Mouse (Mus musculus) macrophage (primary cell): ENCODE results near the gene B4galt2. TPM values are rescaled to one million over a fixed set of nuclear protein-coding genes. Genes with fewer than 3 reads are reported as not detected.

Experiments
- H3K27ac ChIP-seq: fragments of 350-480 bp; formaldehyde crosslinking; 2 replicates; pipeline ENCODE4 v1.9.0; 2021
- H3K36me3 ChIP-seq: fragments of 350-480 bp; formaldehyde crosslinking; 2 replicates; pipeline ENCODE4 v1.9.0; 2021; ENCODE audit errors: inconsistent target
- H3K4me3 ChIP-seq: fragments of 350-480 bp; formaldehyde crosslinking; 2 replicates; pipeline ENCODE4 v1.9.0; 2021; ENCODE audit errors: inconsistent target
- H3K79me2 ChIP-seq: fragments of 350-480 bp; formaldehyde crosslinking; 2 replicates; pipeline ENCODE4 v1.9.0; 2021; ENCODE audit errors: inconsistent target
- WGBS: methylation state at CpG from one replicate; pipeline ENCODE4 v1.1.7; 2026; ENCODE audit warnings: inconsistent platforms; ENCODE audit not compliant: missing documents; 5-methylcytosine and 5-hydroxymethylcytosine counted together
- polyA plus RNA-seq: library from polyadenylated mRNA; stranded (reverse); fragments of 250-400 nt; gene quantifications from 3 replicates; pipeline ENCODE4 v1.2.4, GENCODE M21; 2018; ENCODE audit warnings: inconsistent platforms

The B4galt2 gene
- polyA plus RNA-seq, 1 experiment from 2014 or later: 0.14 TPM

- no peak overlapping the region for H3K27ac ChIP-seq
- WGBS: 91% methylated on average over 7 of the region's 7 CpGs
- H3K36me3 ChIP-seq: no peaks in the 10 kb centered on the region
- H3K4me3 ChIP-seq: no peak overlapping the region
- no peaks in the 10 kb centered on the region for H3K79me2 ChIP-seq
These were observed 11.5 kb downstream of the B4galt2 start for GRCm38 (mm10) chr4:117871787-117872186.

GRCm38 (mm10) chr4:117870437-117870836 lies 12.8 kb downstream of the B4galt2 start:
- Histone ChIP-seq H3K79me2 (no peaks in the 10 kb centered on the region), H3K36me3 (no peaks in the 10 kb centered on the region), H3K27ac (no peak overlapping the region), H3K4me3 (no peak overlapping the region)
- WGBS: 75% methylated on average over 1 of the region's 1 CpGs

GRCm38 (mm10) chr4:117869317-117869716 lies 14.0 kb downstream of the B4galt2 start:
- Histone ChIP-seq H3K4me3 (no peak overlapping the region), H3K27ac (no peak overlapping the region), H3K79me2 (no peaks in the 10 kb centered on the region), H3K36me3 (no peaks in the 10 kb centered on the region)
- WGBS: 84% methylated on average over 9 of the region's 9 CpGs

- no peak overlapping the region for H3K4me3 ChIP-seq
- H3K27ac ChIP-seq: no peak overlapping the region
- WGBS: 22% methylated on average over 24 of the region's 24 CpGs
- H3K36me3 ChIP-seq: no peaks in the 10 kb centered on the region
- no peaks in the 10 kb centered on the region for H3K79me2 ChIP-seq
These were observed 15.5 kb downstream of the B4galt2 start for GRCm38 (mm10) chr4:117867823-117868222.

DNA sequence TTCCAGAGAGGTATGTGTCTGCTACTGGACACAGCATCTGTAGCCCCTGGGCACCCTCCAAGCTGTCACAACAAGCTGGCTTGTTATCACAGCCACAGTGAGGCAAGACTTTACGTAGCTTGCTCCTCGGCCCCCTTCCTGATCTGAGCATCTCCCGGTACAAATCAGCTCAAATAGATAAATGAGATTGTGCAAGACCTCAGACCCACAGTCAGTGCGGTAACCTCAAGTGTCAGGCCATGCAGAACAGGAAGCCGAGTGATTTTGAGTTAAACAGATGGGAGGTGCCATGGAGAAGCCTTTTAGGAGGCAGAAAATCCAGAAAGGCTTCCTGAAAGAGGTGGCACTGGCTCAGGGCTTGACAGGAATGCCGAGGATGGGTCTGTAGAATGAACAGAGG lies 16.3 kb downstream of the B4galt2 start:
- H3K79me2 ChIP-seq: no peaks in the 10 kb centered on the region
- no peaks in the 10 kb centered on the region for H3K36me3 ChIP-seq
- 46% methylated on average over 6 of the region's 6 CpGs for WGBS
- no peak overlapping the region for H3K27ac ChIP-seq
- H3K4me3 ChIP-seq: no peak overlapping the region

DNA sequence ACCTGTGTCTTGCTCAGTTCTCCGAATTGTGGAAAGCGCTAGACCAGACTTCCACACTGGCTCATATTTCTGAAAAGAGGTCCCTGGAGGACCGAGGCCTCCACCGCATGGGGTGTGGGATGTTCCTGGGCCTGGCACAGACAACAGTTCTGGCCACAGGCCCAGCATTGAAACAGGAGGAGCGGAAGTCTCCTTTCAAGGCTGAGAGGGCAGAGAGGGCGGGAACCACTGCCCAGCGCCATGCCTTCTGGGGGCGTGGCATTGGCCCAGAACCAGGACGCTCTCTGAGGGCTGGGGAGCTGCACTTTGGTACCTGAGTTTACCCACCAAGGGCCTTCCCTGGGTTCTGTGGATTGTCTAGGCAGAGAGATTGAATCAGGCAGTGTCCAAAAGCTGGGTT lies 17.2 kb downstream of the B4galt2 start:
- Histone ChIP-seq H3K79me2 (no peaks in the 10 kb centered on the region), H3K4me3 (no peak overlapping the region), H3K27ac (no peak overlapping the region), H3K36me3 (no peaks in the 10 kb centered on the region)
- WGBS: 36% methylated on average over 9 of the region's 9 CpGs

DNA sequence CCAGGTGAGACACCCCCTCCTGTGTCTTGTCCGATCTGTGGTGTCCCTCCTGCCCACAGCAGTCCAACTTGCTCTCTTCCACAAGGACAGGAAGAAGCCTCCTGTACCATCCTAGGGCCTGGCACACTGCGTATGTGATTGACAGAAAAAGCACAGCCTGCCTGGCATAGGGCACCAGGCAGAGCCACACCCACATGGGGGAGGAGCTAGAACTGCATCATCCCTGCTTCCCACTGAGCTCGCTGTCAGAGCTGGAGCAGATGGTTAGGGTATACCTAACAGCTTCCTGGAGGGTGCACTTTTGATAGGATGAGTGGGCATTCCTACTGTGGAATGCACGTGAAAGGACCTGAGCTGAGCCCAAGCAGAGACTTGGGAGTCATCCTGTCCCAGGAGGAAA lies 20.5 kb downstream of the B4galt2 start:
- WGBS: 78% methylated on average over 4 of the region's 4 CpGs
- Histone ChIP-seq H3K27ac (no peak overlapping the region), H3K36me3 (no peaks in the 10 kb centered on the region), H3K4me3 (no peak overlapping the region), H3K79me2 (no peaks in the 10 kb centered on the region)

GRCm38 (mm10) chr4:117860570-117860969 lies 22.7 kb downstream of the B4galt2 start:
- Histone ChIP-seq H3K27ac (no peak overlapping the region), H3K4me3 (no peak overlapping the region)

DNA sequence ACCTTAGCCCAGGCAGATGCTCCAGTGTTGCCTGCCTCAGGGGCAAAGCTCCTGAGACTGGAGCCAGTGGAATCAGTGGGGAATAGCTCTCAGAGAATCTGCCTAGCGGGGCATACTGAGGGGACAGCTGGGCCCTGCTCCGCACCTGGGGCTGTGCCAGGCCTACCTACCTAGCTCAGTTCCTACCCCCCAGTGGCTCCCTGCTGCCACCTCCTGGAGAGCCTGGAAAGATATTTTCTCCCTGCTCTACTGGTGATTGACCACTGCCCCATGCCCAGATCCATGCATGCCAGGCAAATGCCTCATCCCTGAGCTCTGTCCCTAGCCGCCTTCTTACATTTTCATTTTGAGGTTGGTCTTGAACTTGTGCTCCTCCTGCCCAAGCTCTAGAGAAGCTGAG lies 24.5 kb downstream of the B4galt2 start:
- no peaks in the 10 kb centered on the region for H3K36me3 ChIP-seq
- no peak overlapping the region for H3K4me3 ChIP-seq
- no peaks in the 10 kb centered on the region for H3K79me2 ChIP-seq
- WGBS: 75% methylated on average over 3 of the region's 3 CpGs
- no peak overlapping the region for H3K27ac ChIP-seq

More at GRCm38 (mm10) chr4:117860570-117860969, 22.7 kb downstream of the B4galt2 start:
- no peaks in the 10 kb centered on the region for H3K79me2 ChIP-seq
- 84% methylated on average over 9 of the region's 9 CpGs for WGBS
- H3K36me3 ChIP-seq: no peaks in the 10 kb centered on the region

DNA sequence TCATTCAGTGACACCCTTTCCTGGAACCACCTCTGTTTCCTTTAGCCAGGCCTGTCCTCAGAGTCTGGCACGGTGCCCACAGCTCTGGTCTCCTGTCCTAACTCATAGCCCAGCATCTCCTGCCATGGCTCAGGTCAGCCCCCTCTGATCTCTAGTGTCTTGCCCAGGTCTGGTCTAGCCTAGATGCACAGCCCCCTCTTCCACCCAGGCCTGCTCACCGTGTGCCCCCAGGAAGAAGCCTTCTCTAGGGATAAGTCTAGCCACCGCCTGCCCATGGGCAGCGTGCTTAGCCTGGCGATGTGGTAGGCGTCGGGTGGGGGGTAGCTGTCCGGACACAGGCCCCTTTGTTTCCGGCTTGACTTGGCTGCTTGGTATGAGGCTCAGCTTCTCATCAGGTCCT lies 28.1 kb downstream of the B4galt2 start:
- over 99% methylated on average over 9 of the region's 9 CpGs for WGBS
- H3K4me3 ChIP-seq: no peak overlapping the region
- H3K36me3 ChIP-seq: no peaks in the 10 kb centered on the region
- no peaks in the 10 kb centered on the region for H3K79me2 ChIP-seq
- no peak overlapping the region for H3K27ac ChIP-seq

GRCm38 (mm10) chr4:117852152-117852868 lies 31.0 kb downstream of the B4galt2 start:
- Histone ChIP-seq H3K4me3 (no peak overlapping the region), H3K79me2 (no peaks in the 10 kb centered on the region), H3K36me3 (no peaks in the 10 kb centered on the region), H3K27ac (no peak overlapping the region)
- WGBS: 93% methylated on average over 9 of the region's 10 CpGs

DNA sequence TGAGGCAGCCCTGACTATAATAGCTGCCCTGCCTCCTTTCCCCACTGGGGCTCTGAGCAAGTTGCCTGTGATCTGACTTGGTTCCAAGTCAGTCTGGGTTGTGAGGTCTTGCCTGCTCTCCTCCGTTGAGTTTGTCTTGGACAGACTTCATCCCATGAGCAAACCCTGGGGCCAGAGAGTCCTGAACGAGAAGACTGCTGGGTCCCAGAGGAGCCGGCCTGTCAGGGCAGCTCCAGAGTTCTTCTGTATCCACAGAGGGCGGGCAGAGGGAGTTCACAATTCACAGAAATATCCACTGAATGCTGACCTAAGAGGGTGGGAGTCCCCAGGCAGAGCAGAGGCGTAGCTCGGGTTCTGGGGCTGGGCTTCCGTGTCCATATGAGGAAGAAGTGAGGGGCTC lies 32.4 kb downstream of the B4galt2 start:
- H3K27ac ChIP-seq: no peak overlapping the region
- 88% methylated on average over 7 of the region's 7 CpGs for WGBS

GRCm38 (mm10) chr4:117850176-117850575 lies 33.1 kb downstream of the B4galt2 start:
- H3K27ac ChIP-seq: no peak overlapping the region
- H3K79me2 ChIP-seq: no peaks in the 10 kb centered on the region
- H3K36me3 ChIP-seq: no peaks in the 10 kb centered on the region
- no peak overlapping the region for H3K4me3 ChIP-seq
- WGBS: 95% methylated on average over 7 of the region's 7 CpGs

More for the DNA sequence above, 32.4 kb downstream of the B4galt2 start:
- no peak overlapping the region for H3K4me3 ChIP-seq
- H3K79me2 ChIP-seq: no peaks in the 10 kb centered on the region
- H3K36me3 ChIP-seq: no peaks in the 10 kb centered on the region

GRCm38 (mm10) chr4:117849506-117849905 lies 33.8 kb downstream of the B4galt2 start:
- no peaks in the 10 kb centered on the region for H3K36me3 ChIP-seq
- WGBS: 96% methylated on average over 5 of the region's 5 CpGs
- no peak overlapping the region for H3K4me3 ChIP-seq
- no peak overlapping the region for H3K27ac ChIP-seq
- no peaks in the 10 kb centered on the region for H3K79me2 ChIP-seq

DNA sequence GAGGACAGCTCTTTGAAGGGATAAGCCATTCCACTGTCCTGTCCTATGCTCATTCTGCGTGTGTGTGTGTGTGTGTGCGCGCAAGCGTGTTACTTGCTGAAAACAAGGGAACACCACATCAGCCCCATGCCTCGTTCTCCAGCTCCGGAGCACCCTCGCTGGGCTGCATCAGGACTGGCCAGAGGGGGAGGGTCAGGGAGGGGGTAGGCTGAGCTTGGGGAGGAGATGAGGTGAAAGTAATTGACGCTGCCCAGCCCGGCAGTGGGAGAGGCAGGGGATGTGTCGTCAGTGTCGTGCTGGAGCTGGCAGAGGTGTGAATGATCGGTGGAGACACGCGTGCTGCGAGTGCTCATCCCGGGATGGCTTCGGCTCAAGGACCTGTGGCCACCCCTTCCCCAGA lies 34.2 kb downstream of the B4galt2 start:
- no peaks in the 10 kb centered on the region for H3K79me2 ChIP-seq
- H3K4me3 ChIP-seq: no peak overlapping the region
- no peaks in the 10 kb centered on the region for H3K36me3 ChIP-seq
- 86% methylated on average over 17 of the region's 17 CpGs for WGBS
- H3K27ac ChIP-seq: no peak overlapping the region

DNA sequence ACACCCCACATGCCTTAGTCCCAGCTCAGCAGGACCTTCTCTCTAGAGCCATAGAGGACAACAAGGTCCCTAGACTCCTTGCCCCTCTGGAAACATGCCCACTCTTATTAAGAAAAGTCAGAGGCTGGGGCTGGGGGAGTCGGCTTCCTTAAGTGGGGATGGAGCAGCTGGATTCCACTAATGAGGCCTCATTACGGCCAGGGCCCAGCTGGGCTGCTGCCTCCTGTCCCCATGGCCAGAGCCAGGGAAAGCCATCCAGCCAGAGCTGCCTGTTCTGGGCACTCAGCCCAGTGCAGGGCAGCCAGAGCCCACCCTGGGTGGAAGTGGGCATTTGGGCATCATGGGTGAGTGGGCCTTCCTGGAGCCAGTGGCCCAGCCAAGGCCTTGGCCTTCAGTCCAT lies 36.3 kb downstream of the B4galt2 start:
- Histone ChIP-seq H3K4me3 (no peak overlapping the region), H3K27ac (no peak overlapping the region), H3K79me2 (no peaks in the 10 kb centered on the region), H3K36me3 (no peaks in the 10 kb centered on the region)
- 95% methylated on average over 2 of the region's 2 CpGs for WGBS
